Mouse (Mus musculus) cerebellum, postnatal 14 days (tissue): Measurements from ENCODE around the gene Paics.

Experiments used
- DNase-seq, 2 experiments: peaks; one replicate each; pipeline ENCODE4 v3.0.0; 2021; ENCODE audit warnings: mixed read lengths in 2 of 2

Gene Paics

DNA sequence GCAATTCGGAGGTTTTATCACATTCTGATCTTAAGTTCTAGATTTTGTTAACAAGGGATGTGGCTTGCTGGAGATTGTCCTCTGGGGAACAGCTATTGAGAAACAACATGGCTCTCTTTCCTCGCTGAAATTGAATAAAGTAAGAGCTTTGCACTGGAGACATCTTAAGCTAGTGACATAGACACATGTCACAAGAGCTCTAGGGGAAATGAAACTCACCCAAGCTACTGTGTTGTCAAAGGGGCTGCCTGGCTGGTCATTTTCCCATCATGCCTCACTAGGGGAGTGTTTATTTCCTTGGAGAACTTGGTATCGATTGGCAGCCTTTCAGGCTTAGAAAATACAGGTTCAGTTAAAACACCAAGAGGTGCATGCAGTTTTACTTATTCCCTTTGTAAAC is 62.1 kb downstream of the Paics start:
- DNase-seq, result no peak

DNA sequence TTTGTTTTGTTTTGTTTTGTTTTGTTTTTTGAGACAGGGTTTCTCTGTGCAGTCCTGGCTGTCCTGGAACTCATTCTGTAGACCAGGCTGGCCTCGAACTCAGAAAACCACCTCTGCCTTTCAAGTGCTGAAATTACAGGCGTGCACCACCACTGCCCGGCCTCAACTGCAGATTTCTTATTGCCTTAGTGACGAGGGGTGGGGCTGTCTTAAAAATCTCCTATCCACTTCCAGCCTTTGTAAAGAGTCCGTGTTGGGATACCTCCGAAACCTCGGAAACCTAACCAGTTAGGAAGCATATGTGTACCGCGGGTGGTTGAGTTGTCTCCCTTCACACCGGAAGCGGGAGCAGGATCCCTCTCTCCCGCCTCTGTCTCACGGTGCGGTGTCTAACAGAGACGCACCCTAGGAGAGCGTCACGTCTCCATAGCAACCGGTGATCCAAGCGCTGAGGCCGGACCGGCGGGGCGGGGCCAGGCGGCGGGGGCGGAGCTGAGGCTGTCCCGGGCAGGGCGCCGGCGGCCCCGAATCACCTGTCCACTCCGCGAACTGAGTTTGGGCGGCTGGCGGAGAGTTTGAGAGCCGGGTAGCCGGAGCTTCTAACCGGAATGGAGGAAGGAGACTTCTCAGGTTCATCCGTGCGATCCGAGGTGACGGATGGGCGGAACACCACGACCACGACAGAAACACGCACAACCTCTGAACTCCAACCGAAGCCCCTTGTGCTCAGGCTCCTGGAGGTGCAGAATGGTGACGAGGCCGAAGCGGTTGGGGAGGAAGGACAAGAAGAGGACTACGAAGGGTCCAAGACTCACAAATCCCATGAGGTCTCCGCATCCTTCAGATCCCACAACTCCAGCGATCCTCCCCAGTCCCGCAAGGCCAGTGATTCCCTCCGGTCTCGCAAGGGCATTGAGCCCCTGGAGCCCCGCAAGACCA is 64.7 kb downstream of the Paics start, which contains the start of gene Thegl:
Thegl (plus strand) TSS at position 480 of the 939 bp plus-strand sequence.
- peak; percentile 76 for DNase-seq
